Mouse (Mus musculus): Measurements from ENCODE around the gene Gm3854.

Gene Gm3854

GRCm38 (mm10) chr7:6386995-6387394 lies 43.4 kb downstream of the Gm3854 start:
- DNase-seq (ENCODE audit: low spot score) = no peak

- DNase-seq (ENCODE audit: low spot score) = no peak
Observed at GRCm38 (mm10) chr7:6388971-6389370, 45.4 kb downstream of the Gm3854 start.

- no peak for DNase-seq (ENCODE audit: low spot score)
Observed at GRCm38 (mm10) chr7:6389449-6389848, 45.9 kb downstream of the Gm3854 start.

DNA sequence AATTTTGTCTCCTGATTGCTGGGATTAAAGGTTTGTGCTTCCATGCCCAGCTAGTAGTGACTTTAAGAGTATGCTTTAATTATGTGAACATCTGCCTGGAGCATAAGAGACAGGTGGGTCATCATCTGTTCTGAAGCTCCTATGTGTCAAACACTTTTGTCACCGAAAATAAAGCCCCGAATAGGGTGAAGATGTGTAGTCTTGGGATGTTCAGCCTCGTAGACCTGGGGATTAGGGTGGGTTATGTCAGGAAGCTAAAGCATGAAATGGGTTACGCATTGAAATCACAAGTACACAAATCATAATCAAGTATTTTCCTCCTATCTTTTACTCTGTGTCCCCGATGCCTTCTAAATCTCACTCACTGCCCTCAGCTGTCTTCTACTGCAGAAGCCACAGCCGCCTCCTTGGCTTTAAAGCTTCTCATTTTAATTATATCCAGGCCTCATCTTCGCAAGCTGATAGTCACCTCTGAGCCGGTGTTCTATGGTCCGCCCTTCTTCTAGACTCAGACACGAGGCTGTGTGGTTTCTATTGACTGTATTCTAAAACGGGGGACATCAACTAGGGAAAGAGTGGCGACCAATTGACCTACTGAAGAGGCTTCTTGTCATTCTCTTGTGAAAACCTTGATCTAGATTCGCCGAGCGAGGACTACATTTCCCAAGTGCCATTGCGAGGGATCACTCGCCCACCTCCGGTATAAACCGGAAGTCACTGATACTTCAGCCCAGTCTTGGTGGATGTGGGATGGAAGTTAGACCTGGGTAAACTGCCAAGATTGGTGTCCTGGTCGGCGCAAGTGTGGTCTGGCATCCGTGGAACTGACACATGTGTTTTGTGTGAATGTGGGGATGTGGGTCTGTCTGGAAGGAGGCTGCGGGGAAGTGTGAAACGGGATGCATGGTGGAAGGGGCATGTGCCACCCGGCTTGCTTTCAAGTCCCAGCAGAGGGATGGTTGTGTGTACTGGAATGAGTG lies 54.7 kb downstream of the Gm3854 start, which contains the start of gene Smim17:
Gene Smim17 (plus strand): TSS at position 720 of the 980 bp plus-strand sequence.
- no peak for DNase-seq (ENCODE audit: low spot score)

Data from urinary bladder, postnatal 10 days (tissue).